Mouse (Mus musculus): ENCODE measurements around the gene Ranbp9. TPM values are rescaled to one million over a fixed set of nuclear protein-coding genes. Genes with fewer than 3 reads are reported as not detected.
A peak's percentile ranks its signal among the peaks of the same experiment; 100 is the strongest.

Gene Ranbp9
- total RNA-seq, 2 experiments from 2014 or later = 89.2 to 90.1 TPM

- DNase-seq = no peak
Observed at GRCm38 (mm10) chr13:43447721-43448120, 33.4 kb downstream of the Ranbp9 start.

- no peak for DNase-seq
Observed at GRCm38 (mm10) chr13:43445754-43446153, 35.3 kb downstream of the Ranbp9 start.

- no peak for DNase-seq
Observed at GRCm38 (mm10) chr13:43444717-43445116, 36.4 kb downstream of the Ranbp9 start.

- no peak for DNase-seq
Observed at GRCm38 (mm10) chr13:43443706-43444105, 37.4 kb downstream of the Ranbp9 start.

GRCm38 (mm10) chr13:43442551-43442950 lies 38.5 kb downstream of the Ranbp9 start:
- DNase-seq = no peak

GRCm38 (mm10) chr13:43440376-43440775 lies 40.7 kb downstream of the Ranbp9 start:
- DNase-seq = no peak

GRCm38 (mm10) chr13:43433395-43433794 lies 47.7 kb downstream of the Ranbp9 start:
- no peak for DNase-seq

GRCm38 (mm10) chr13:43428436-43428835 lies 52.6 kb downstream of the Ranbp9 start:
- no peak for DNase-seq

- no peak for DNase-seq
Observed at GRCm38 (mm10) chr13:43415249-43415648, 65.8 kb downstream of the Ranbp9 start.

- no peak for DNase-seq
Observed at GRCm38 (mm10) chr13:43413611-43414010, 67.5 kb downstream of the Ranbp9 start.

GRCm38 (mm10) chr13:43412311-43412710 lies 68.8 kb downstream of the Ranbp9 start:
- no peak for DNase-seq

GRCm38 (mm10) chr13:43399576-43399975 lies 81.5 kb downstream of the Ranbp9 start:
- no peak for DNase-seq

GRCm38 (mm10) chr13:43398297-43399080 lies 82.6 kb downstream of the Ranbp9 start, which contains the start of gene Nol7:
Gene Nol7, plus strand, starts transcription at chr13:43398390.
- DNase-seq = peak; percentile 96

- DNase-seq = no peak
Observed at GRCm38 (mm10) chr13:43397700-43398296, 83.3 kb downstream of the Ranbp9 start.

- no peak for DNase-seq
Observed at GRCm38 (mm10) chr13:43385321-43385720, 95.8 kb downstream of the Ranbp9 start.

- no peak for DNase-seq
Observed at GRCm38 (mm10) chr13:43379989-43380388, 101.1 kb downstream of the Ranbp9 start.

- no peak for DNase-seq
Observed at GRCm38 (mm10) chr13:43374918-43375432, 106.1 kb downstream of the Ranbp9 start.

- no peak for DNase-seq
Observed at GRCm38 (mm10) chr13:43374205-43374604, 106.9 kb downstream of the Ranbp9 start.

- DNase-seq = no peak
Observed at GRCm38 (mm10) chr13:43372892-43373291, 108.2 kb downstream of the Ranbp9 start.

GRCm38 (mm10) chr13:43370063-43370462 lies 111.0 kb downstream of the Ranbp9 start:
- no peak for DNase-seq

GRCm38 (mm10) chr13:43365825-43366184 lies 115.3 kb downstream of the Ranbp9 start:
- DNase-seq = no peak

GRCm38 (mm10) chr13:43364985-43365824 lies 115.9 kb downstream of the Ranbp9 start, which contains the start of gene Sirt5:
Gene Sirt5, plus strand, starts transcription at chr13:43365496.
- DNase-seq = peak; percentile 81 to 84

GRCm38 (mm10) chr13:43362353-43362752 lies 118.7 kb downstream of the Ranbp9 start:
- no peak for DNase-seq

Data from layer of hippocampus, postnatal 36 days (tissue).